Mouse (Mus musculus): ENCODE measurements around the gene Prdm11. TPM values are rescaled to one million over a fixed set of nuclear protein-coding genes. Genes with fewer than 3 reads are reported as not detected.

The Prdm11 gene
- polyA plus RNA-seq, 1 experiment from 2014 or later: 11.0 TPM

DNA sequence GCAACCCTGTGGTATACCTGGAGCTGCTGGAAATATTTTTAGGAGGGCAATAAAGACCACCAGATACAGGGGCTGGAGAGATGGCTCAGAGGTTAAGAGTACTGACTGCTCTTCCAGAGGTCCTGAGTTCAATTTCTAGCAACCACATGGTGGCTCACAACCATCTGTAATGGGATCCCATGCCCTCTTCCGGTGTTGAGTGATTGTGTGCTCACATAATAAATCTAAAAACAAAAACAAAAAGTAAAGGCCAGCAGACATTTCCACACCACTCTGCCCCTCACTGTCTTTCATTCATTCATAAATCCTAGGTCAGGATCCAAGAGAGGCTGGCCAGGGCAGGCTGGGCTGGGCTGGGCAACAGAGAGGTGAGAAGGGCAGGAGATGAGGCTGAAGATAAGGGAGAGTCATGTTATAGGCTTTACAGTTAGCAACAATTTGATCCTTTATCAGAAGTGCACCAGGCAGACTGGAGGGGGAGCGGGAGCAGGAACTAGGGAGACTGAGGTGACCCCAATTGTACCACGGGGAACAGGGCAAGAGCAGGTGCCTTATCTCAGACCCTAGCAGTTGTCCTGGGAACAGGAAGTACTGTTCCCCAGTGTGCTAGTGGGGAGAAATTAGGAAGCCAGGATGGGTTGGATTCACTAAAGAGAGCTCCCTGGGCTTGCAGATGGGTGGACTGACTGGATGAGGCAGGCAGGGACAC, 2.4 kb downstream of the Prdm11 start:
- 68% methylated on average over 3 of the region's 3 CpGs for whole genome bisulfite sequencing
- no peaks in the 10 kb centered on the region for H3K9me3 ChIP-seq
- H3K27me3 ChIP-seq (replicated peaks): no peaks in the 10 kb centered on the region
- ATAC-seq (ENCODE audit: insufficient read depth, low FRiP score, low read depth): no peak
- H3K36me3 ChIP-seq: no peaks in the 10 kb centered on the region
- no peak overlapping the region for H3K9ac ChIP-seq
- no peak overlapping the region for H3K4me2 ChIP-seq
- H3K4me1 ChIP-seq: peaks cover 46% of the 10 kb centered on the region
- H3K4me3 ChIP-seq (replicated peaks): no peak overlapping the region
- no peak overlapping the region for H3K27ac ChIP-seq

DNA sequence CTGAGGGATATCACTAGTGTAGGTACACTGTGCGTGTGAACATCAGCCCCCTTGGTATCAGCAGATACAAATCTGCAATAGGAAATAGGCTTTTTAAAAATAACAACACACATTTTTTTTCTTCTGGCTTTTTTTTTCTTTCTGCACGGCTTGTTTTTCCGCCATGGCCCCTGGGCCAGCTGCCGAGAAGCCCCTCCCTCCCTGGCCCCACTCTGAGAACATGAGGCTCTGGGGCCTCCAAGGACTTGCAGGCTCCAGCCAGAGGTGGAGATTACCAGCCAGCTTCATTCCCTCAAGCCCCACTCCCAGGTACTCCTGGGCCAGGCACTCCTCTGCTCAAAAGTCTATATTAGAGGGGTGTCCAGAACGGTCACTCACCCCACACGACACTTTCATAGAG, 4.5 kb downstream of the Prdm11 start:
- peak overlapping the region; percentile 78 for H3K27ac ChIP-seq
- H3K4me2 ChIP-seq: no peak overlapping the region; the same call in 1 of the 2 replicates
- no peaks in the 10 kb centered on the region for H3K27me3 ChIP-seq (replicated peaks)
- H3K36me3 ChIP-seq: no peaks in the 10 kb centered on the region
- peaks cover 48% of the 10 kb centered on the region for H3K4me1 ChIP-seq
- ATAC-seq (ENCODE audit: insufficient read depth, low FRiP score, low read depth): no peak
- no peak overlapping the region for H3K9ac ChIP-seq
- no peaks in the 10 kb centered on the region for H3K9me3 ChIP-seq
- no peak overlapping the region for H3K4me3 ChIP-seq (replicated peaks)
- WGBS: 35% methylated on average over 6 of the region's 6 CpGs

DNA sequence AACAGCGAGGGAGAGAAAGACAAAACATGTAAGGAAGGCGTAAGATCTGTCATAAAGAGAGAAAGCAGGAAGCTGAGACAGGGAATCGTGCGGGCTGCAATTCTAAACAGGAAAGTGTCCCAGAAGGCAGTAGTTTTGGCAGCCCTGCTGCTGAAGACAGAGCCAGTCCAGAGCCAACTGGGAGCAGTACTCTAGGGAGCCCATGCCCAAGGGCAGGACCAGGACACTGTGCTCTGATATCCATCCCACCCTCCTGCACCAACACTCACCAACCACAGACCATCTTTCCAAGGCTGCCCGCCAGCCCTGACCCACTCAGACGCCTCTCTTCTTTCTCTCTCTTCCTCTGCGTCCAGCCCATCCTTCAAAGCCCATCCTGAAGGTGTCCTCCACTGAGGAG, 5.1 kb downstream of the Prdm11 start:
- Histone ChIP-seq H3K36me3 (no peaks in the 10 kb centered on the region), H3K4me2 (0 out of 2 replicates have a peak overlapping the region, but pooled peaks have one; percentile 1), H3K27me3 (replicated peaks) (no peaks in the 10 kb centered on the region), H3K9me3 (no peaks in the 10 kb centered on the region), H3K4me3 (replicated peaks) (no peak overlapping the region), H3K27ac (peak overlapping the region; percentile 78), H3K4me1 (peaks cover 54% of the 10 kb centered on the region), H3K9ac (no peak overlapping the region)
- WGBS: 47% methylated on average over 7 of the region's 7 CpGs
- no peak for ATAC-seq (ENCODE audit: insufficient read depth, low FRiP score, low read depth)

DNA sequence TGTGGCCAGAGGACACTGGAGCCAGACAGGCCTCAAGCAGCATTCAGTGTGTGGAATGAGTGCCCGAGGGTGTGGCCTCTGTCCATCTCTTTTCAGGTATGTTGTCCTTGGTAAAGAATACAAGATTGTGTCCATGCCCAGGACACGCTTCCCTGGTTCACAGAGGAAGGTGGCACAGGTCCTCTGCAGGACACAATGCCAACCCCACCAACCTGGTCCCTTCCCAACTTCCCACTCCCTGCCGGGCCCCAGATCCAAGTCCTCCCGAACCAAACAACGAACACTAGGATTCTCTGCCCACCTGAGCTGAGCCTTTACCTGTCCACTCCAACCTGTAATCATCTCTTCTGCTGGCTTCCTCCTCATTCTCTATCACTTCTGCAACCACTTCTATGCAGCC, 6.3 kb downstream of the Prdm11 start:
- no peak overlapping the region for H3K9ac ChIP-seq
- no peak overlapping the region for H3K4me2 ChIP-seq
- peaks cover 62% of the 10 kb centered on the region for H3K4me1 ChIP-seq
- H3K4me3 ChIP-seq (replicated peaks): no peak overlapping the region
- H3K9me3 ChIP-seq: no peaks in the 10 kb centered on the region
- 90% methylated on average over 5 of the region's 5 CpGs for WGBS
- ATAC-seq (ENCODE audit: insufficient read depth, low FRiP score, low read depth): no peak
- H3K27ac ChIP-seq: no peak overlapping the region
- no peaks in the 10 kb centered on the region for H3K36me3 ChIP-seq
- H3K27me3 ChIP-seq (replicated peaks): no peaks in the 10 kb centered on the region

DNA sequence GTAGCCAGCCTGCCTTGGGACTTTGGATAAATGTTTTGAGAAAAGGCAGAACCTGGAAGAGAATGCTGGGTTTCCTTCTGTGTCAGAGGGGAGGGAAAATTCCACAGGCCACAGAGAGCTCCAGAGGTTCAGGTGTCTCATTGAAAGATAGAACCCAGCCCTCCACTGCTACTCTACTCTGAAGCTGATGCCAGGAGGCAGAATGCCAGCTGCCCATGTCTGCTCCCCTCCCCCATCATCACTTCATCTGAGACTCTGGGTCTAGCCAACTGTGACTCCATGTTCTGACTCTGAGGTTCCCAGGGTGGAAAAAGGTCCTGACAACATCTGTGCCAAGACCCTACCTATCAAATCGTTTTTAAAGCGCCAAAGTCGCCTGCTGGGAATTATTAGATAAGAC, 6.9 kb downstream of the Prdm11 start:
- Histone ChIP-seq H3K4me1 (peaks cover 55% of the 10 kb centered on the region), H3K4me2 (no peak overlapping the region), H3K36me3 (no peaks in the 10 kb centered on the region), H3K9me3 (no peaks in the 10 kb centered on the region), H3K4me3 (replicated peaks) (no peak overlapping the region), H3K27ac (no peak overlapping the region), H3K9ac (no peak overlapping the region), H3K27me3 (replicated peaks) (no peaks in the 10 kb centered on the region)
- ATAC-seq (ENCODE audit: insufficient read depth, low FRiP score, low read depth): no peak
- WGBS: 82% methylated on average over 3 of the region's 3 CpGs

DNA sequence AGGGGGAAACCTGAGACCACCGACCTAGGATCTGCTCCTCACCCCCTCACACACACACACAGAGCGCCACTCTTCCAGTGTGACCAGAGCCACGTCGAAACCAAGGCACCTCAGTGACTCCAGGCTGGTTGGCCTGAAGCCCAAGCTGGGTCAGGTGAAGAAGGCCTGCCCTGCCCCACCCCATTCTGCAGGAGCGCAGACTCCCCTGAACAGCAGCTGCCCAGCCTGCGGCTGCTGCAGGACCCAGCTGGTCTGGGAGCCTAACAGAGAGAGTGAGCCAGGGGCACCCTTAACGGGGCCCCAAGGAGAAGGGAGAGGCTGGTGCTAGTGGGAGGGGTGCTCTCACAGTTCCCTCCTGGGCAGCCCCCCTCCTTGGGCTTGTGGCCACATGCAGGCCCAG, 10.3 kb downstream of the Prdm11 start:
- ATAC-seq (ENCODE audit: insufficient read depth, low FRiP score, low read depth): peak; percentile 90
- H3K36me3 ChIP-seq: no peaks in the 10 kb centered on the region; the same call in 1 of the 2 replicates
- peak overlapping the region; percentile 21; the same call in 1 of the 2 replicates for H3K4me2 ChIP-seq
- no peaks in the 10 kb centered on the region for H3K9me3 ChIP-seq
- peaks cover 60% of the 10 kb centered on the region for H3K4me1 ChIP-seq
- H3K9ac ChIP-seq: no peak overlapping the region
- no peak overlapping the region for H3K4me3 ChIP-seq (replicated peaks)
- WGBS: 17% methylated on average over 7 of the region's 7 CpGs
- H3K27me3 ChIP-seq (replicated peaks): no peaks in the 10 kb centered on the region
- H3K27ac ChIP-seq: peak overlapping the region; percentile 67

DNA sequence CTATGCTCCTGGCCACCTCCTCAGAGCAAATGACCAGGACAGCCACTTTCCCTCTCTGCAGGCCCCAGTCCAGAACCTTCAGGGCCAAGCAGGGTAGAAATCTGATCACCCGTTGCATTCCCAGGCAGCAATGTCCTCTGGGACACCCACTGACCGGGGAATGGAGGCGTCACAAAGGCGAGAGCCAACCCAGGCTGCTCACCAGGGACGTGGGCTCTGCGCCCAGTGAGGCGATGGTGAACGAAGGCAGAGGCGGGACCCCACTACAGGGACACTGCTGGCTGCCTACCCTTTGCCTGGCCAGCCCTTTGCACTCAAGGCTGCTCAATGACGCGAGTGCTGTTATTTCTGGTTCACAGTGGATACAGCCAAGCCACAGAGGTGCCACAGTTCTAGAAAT, 13.3 kb downstream of the Prdm11 start:
- ATAC-seq (ENCODE audit: insufficient read depth, low FRiP score, low read depth): no peak

DNA sequence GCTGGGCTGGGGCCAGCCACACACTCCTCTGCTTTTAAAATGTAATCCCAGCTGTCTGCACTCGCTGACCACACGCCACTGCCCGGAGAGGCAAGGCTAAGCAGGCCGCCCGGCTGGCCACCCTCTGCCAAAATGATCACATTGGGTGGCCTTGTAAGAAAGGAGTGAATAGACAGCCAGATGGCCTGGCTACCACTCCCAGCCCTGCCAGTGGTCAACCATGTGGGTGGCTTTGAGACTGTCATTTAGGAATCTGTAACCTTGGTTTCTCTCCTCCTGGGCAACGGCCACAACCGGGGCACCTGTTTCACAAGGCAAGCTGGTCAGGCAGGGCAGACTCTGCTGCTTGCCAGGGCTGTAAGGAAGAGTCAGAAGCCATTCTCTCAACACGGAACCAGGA, 13.9 kb downstream of the Prdm11 start:
- ATAC-seq (ENCODE audit: insufficient read depth, low FRiP score, low read depth): no peak
- Histone ChIP-seq H3K27me3 (replicated peaks) (no peaks in the 10 kb centered on the region), H3K27ac (no peak overlapping the region), H3K36me3 (no peaks in the 10 kb centered on the region; the same call in 1 of the 2 replicates), H3K4me2 (no peak overlapping the region), H3K9me3 (no peaks in the 10 kb centered on the region), H3K4me1 (peaks cover 57% of the 10 kb centered on the region), H3K4me3 (replicated peaks) (no peak overlapping the region), H3K9ac (no peak overlapping the region)
- 66% methylated on average over 8 of the region's 8 CpGs for WGBS

More for the DNA sequence above, 13.3 kb downstream of the Prdm11 start:
- H3K36me3 ChIP-seq: no peaks in the 10 kb centered on the region; the same call in 1 of the 2 replicates
- WGBS: 78% methylated on average over 11 of the region's 11 CpGs
- no peak overlapping the region for H3K9ac ChIP-seq
- no peak overlapping the region for H3K4me3 ChIP-seq (replicated peaks)
- no peaks in the 10 kb centered on the region for H3K27me3 ChIP-seq (replicated peaks)
- no peak overlapping the region for H3K4me2 ChIP-seq
- H3K27ac ChIP-seq: no peak overlapping the region
- peaks cover 57% of the 10 kb centered on the region for H3K4me1 ChIP-seq
- no peaks in the 10 kb centered on the region for H3K9me3 ChIP-seq

DNA sequence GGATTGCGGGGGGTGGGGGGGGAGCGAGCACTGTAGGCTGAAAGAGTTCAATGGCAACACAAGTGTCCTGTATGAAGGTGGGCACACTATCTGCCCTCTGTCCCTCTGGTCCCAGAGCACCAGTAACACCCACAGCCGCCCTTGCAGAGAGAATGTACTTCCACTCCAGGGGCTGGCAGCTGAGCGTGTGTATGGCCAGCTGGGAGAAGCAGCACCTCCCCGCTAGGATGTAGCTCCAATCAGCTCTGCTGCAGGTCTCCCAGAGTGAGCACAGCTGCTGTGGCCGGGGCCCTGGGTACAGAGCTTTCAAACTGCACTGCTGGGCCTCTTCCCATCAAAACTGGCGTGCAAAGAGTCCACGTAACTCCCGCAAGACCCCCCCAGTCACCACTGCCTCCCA, 14.9 kb downstream of the Prdm11 start:
- Histone ChIP-seq H3K4me1 (peaks cover 50% of the 10 kb centered on the region), H3K36me3 (no peaks in the 10 kb centered on the region; the same call in 1 of the 2 replicates), H3K27me3 (replicated peaks) (no peaks in the 10 kb centered on the region), H3K9ac (no peak overlapping the region), H3K4me3 (replicated peaks) (no peak overlapping the region), H3K4me2 (no peak overlapping the region), H3K27ac (0 out of 2 replicates have a peak overlapping the region, but pooled peaks have one; percentile 10), H3K9me3 (no peaks in the 10 kb centered on the region)
- WGBS: 45% methylated on average over 9 of the region's 9 CpGs
- no peak for ATAC-seq (ENCODE audit: insufficient read depth, low FRiP score, low read depth)

DNA sequence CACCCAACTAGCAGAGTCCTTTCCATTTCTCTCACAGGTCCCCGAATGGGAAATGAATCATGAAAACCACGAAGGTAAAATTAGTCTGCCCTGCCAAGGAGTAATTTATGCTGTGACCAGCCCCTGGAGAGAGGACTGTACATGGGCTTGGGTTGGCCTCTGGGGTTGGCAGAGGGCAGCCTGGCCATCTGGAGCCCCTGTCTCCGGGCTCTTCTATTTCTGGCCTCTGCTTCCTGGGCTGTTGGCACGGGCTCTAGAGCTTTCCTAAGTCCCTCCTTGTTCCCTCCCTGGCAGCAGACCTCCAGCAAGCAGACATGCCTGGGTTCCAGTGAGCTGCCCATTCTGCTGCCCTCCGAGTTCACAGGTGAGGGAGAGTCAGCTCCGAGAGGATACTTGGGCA, 15.9 kb downstream of the Prdm11 start:
- H3K36me3 ChIP-seq: no peaks in the 10 kb centered on the region; the same call in 1 of the 2 replicates
- H3K9me3 ChIP-seq: no peaks in the 10 kb centered on the region
- H3K4me2 ChIP-seq: no peak overlapping the region
- no peak for ATAC-seq (ENCODE audit: insufficient read depth, low FRiP score, low read depth)
- no peak overlapping the region for H3K9ac ChIP-seq
- H3K27me3 ChIP-seq (replicated peaks): no peaks in the 10 kb centered on the region
- no peak overlapping the region for H3K27ac ChIP-seq
- H3K4me1 ChIP-seq: peaks cover 41% of the 10 kb centered on the region
- no peak overlapping the region for H3K4me3 ChIP-seq (replicated peaks)
- whole genome bisulfite sequencing: 69% methylated on average over 6 of the region's 6 CpGs

DNA sequence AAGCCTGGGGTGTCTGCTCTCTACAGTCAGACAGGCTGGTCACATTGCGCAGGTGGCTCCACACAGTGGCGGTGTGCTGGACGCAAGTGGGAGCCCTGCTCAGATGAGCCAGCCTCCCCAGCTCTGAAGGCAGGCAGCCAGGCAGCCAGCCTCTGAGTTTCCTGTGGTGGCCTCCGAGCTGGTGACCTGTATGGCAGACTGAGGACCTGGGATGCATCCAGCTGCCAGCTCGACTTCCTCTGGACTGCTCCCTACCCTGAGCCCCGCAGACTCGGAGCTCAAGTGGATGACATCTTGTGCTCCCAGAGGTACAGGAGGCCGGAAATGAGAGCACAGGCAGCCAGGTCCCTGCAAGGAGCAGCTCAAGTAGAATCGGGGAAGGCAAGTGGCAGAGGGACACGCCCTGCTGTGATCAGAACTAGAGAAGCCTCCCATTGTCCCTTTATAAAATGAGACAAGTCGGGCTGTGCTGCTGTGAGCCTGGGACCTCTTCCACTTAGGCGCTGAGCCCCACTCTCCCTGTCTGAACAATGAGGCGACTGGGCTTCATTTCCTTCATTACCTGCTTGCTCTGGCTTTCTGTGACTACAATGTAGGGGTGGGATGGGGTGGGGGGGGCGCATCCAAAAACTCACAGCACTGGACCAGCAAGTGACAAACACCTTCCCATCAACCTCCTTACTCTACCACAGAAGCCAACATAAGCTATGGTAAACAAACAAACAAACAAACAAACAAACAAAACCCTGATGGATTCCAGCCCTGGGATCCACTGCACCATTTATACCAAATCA, 16.5 kb downstream of the Prdm11 start:
- H3K36me3 ChIP-seq: no peaks in the 10 kb centered on the region; the same call in 1 of the 2 replicates
- no peaks in the 10 kb centered on the region for H3K9me3 ChIP-seq
- no peaks in the 10 kb centered on the region for H3K27me3 ChIP-seq (replicated peaks)
- H3K9ac ChIP-seq: no peak overlapping the region
- no peak overlapping the region for H3K4me3 ChIP-seq (replicated peaks)
- WGBS: 39% methylated on average over 14 of the region's 14 CpGs
- ATAC-seq (ENCODE audit: insufficient read depth, low FRiP score, low read depth): peak; percentile 44; the same call in 1 of the 2 replicates
- H3K27ac ChIP-seq: no peak overlapping the region
- no peak overlapping the region for H3K4me2 ChIP-seq
- peaks cover 43% of the 10 kb centered on the region for H3K4me1 ChIP-seq

DNA sequence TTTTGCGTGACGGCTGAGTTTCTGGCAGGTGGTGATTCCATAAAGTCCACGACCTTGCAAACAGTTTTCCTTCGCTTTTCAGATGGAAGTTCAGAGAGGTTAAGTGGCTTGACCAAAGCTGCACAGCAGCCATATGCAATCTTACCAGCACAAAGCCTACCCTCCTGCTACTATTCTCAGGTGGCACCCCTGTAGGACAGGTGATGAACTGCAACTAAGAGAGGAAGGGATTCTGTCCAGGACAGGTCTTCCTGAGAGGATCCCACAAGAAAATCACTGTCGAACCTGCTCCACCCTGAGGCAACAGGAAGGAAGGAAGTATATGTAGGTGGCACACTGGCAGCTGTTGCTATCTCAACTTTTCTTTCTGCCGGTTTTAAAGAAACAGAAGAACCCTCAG, 17.1 kb downstream of the Prdm11 start:
- Histone ChIP-seq H3K27ac (no peak overlapping the region), H3K9ac (no peak overlapping the region), H3K4me1 (peaks cover 46% of the 10 kb centered on the region), H3K9me3 (no peaks in the 10 kb centered on the region), H3K4me3 (replicated peaks) (no peak overlapping the region), H3K36me3 (no peaks in the 10 kb centered on the region; the same call in 1 of the 2 replicates), H3K27me3 (replicated peaks) (no peaks in the 10 kb centered on the region), H3K4me2 (no peak overlapping the region)
- no peak; the same call in 1 of the 2 replicates for ATAC-seq (ENCODE audit: insufficient read depth, low FRiP score, low read depth)
- WGBS: 54% methylated on average over 6 of the region's 6 CpGs
